Mouse (Mus musculus) midbrain, embryonic 10.5 days (tissue): ENCODE data around the gene Stat3. TPM values are rescaled to one million over a fixed set of nuclear protein-coding genes. Genes with fewer than 3 reads are reported as not detected.

ENCODE experiments used
- DNase-seq: peaks from one replicate; pipeline ENCODE4 v3.0.0-alpha.2; 2017; ENCODE audit warnings: low spot score
- H3K27ac ChIP-seq: fragments of 300-500 bp; sonication (generic); replicated peaks from 2 replicates; pipeline ENCODE4 v1.5.1; 2016; ENCODE audit warnings: mild to moderate bottlenecking
- H3K27me3 ChIP-seq: fragments of 300-500 bp; sonication (generic); 2 replicates; pipeline ENCODE4 v1.6.1; 2016; ENCODE audit warnings: low read depth, mild to moderate bottlenecking; ENCODE audit not compliant: poor library complexity, severe bottlenecking
- H3K36me3 ChIP-seq: fragments of 300-500 bp; sonication (generic); 2 replicates; pipeline ENCODE4 v1.6.1; 2016; ENCODE audit warnings: mild to moderate bottlenecking, moderate library complexity
- H3K4me1 ChIP-seq: fragments of 300-500 bp; sonication (generic); 2 replicates; pipeline ENCODE4 v1.6.1; 2016
- H3K4me3 ChIP-seq: fragments of 300-500 bp; sonication (generic); 2 replicates; pipeline ENCODE4 v1.5.1; 2016; ENCODE audit warnings: mild to moderate bottlenecking, moderate library complexity
- H3K9me3 ChIP-seq: fragments of 300-500 bp; sonication (generic); replicated peaks from 2 replicates; pipeline ENCODE4 v1.6.1; 2016; ENCODE audit warnings: mild to moderate bottlenecking
- WGBS: fragments of 180-500 bp; shearing (Covaris S2); methylation state at CpG from one replicate; pipeline ENCODE4 v1.1.7; 2016; 5-methylcytosine and 5-hydroxymethylcytosine counted together
- polyA plus RNA-seq: library from polyadenylated mRNA; unstranded; fragments of >200 nt; fragmentation: Nextera tagmentation; extraction: Ambion mirVana; gene quantifications from 2 replicates; pipeline ENCODE4 v1.2.1, GENCODE M21; 2016

The Stat3 gene
- polyA plus RNA-seq, 1 experiment from 2014 or later: 16.9 TPM

- WGBS: 84% methylated on average over 10 of the region's 10 CpGs
- Histone ChIP-seq H3K9me3 (no peaks in the 10 kb centered on the region), H3K4me3 (no peak overlapping the region), H3K27me3 (no peaks in the 10 kb centered on the region), H3K4me1 (no peaks in the 10 kb centered on the region), H3K36me3 (no peaks in the 10 kb centered on the region), H3K27ac (no peak overlapping the region)
- no peak for DNase-seq
Observed at GRCm38 (mm10) chr11:100870256-100870967, 68.9 kb downstream of the Stat3 start.

DNA sequence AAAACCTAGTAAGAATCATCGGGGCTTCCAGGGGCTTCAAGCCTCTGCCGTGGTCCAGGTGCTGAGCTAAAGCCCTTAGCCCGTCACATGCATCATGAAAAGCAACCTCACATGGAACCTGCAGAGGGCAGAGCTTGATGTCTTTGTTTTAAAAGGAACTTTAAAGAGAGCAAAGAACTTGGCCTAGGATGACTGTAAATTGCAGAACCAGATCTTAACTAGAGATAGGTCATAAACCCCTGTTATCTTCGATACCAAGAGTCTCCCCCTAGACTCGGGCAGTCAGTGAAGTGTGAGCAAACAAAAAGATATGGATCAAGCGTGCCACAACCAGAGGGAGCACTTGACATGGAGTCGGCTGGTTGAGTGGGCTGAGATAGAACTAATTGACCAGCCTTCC is 73.7 kb downstream of the Stat3 start:
- Histone ChIP-seq H3K36me3 (no peaks in the 10 kb centered on the region), H3K4me1 (peaks cover 8% of the 10 kb centered on the region), H3K4me3 (no peak overlapping the region), H3K9me3 (no peaks in the 10 kb centered on the region), H3K27me3 (peaks cover 30% of the 10 kb centered on the region), H3K27ac (no peak overlapping the region)
- DNase-seq: no peak
- 87% methylated on average over 7 of the region's 7 CpGs for WGBS

DNA sequence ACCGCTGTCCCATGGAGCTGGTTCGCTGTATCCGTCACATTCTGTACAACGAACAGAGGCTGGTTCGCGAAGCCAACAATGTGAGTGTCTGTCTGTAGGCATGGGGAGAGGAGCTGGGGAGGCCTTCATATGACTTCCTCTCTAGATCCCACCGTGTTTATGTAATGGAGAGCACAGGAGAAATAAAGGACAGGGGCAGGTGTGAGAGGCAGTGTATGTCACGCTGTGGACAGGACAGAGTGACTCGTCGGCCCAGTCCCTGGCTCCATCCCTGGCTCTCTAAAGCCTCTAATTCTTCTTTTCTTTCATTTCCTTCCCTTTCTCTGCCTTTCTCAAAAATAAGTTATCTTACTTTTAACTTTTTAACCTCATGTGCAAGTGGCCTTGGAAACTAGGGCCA is 76.2 kb downstream of the Stat3 start:
- Histone ChIP-seq H3K27ac (no peak overlapping the region), H3K36me3 (no peaks in the 10 kb centered on the region), H3K4me3 (no peak overlapping the region), H3K27me3 (peaks cover 54% of the 10 kb centered on the region), H3K4me1 (peaks cover 15% of the 10 kb centered on the region), H3K9me3 (no peaks in the 10 kb centered on the region)
- WGBS: 90% methylated on average over 10 of the region's 10 CpGs
- DNase-seq: no peak

GRCm38 (mm10) chr11:100861836-100862235 is 77.5 kb downstream of the Stat3 start:
- no peak overlapping the region for H3K27ac ChIP-seq
- H3K27me3 ChIP-seq: peaks cover 66% of the 10 kb centered on the region
- no peak for DNase-seq
- peaks cover 15% of the 10 kb centered on the region for H3K4me1 ChIP-seq
- no peak overlapping the region for H3K4me3 ChIP-seq
- WGBS: 34% methylated on average over 3 of the region's 3 CpGs
- H3K9me3 ChIP-seq: no peaks in the 10 kb centered on the region
- H3K36me3 ChIP-seq: no peaks in the 10 kb centered on the region

GRCm38 (mm10) chr11:100861335-100861734 is 78.0 kb downstream of the Stat3 start:
- 85% methylated on average over 7 of the region's 7 CpGs for WGBS
- Histone ChIP-seq H3K4me1 (peaks cover 15% of the 10 kb centered on the region), H3K36me3 (no peaks in the 10 kb centered on the region), H3K4me3 (no peak overlapping the region), H3K9me3 (no peaks in the 10 kb centered on the region), H3K27ac (no peak overlapping the region), H3K27me3 (peaks cover 71% of the 10 kb centered on the region)
- DNase-seq: no peak

DNA sequence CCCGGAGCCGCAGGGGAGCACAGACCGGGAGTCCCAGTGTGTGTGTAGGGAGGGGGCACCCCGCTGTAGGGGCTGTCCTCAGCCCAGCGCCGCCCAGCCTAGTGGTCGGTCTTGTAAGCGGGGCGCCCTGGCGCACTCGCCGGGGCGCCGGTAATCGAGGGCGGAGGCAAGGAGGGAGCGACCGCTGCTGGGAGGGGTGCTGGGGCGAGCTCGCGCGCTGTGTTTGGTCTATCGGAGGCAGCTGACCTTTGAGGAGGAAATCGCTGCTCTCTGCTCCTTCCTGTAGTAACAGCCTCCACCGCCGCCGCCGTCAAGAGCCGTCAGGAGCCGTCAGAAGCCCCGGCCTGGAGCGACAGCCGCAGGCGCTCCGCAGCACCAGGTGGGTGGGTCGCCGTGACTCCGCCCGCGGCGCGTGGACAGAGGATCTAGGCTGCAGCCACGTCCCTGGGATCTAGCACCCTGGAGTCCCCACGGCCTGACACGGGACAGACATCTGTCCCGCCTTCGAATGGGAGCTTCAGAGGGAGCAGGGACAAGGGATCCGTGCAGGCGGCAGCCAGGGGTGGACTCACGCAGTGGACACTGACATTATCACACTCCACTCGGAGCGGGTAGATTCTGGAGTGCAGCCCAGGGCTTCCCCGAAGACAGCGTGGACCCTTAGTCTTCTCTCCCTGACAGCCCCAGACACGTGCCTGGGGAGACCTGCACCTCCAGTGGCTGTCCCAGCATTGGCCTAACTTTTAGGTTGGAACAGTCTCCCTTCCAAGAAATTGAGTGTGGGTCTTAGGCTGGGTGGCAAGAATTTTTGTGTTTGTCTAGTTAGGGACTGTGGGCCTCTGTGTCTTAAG is 78.9 kb downstream of the Stat3 start:
- WGBS: 4% methylated on average over 55 of the region's 55 CpGs
- peak overlapping the region; percentile 58 for H3K4me3 ChIP-seq
- H3K27ac ChIP-seq: peak overlapping the region; percentile 47
- H3K27me3 ChIP-seq: peaks cover 80% of the 10 kb centered on the region
- H3K36me3 ChIP-seq: no peaks in the 10 kb centered on the region
- peak; percentile 63 for DNase-seq
- H3K4me1 ChIP-seq: peaks cover 17% of the 10 kb centered on the region
- H3K9me3 ChIP-seq: no peaks in the 10 kb centered on the region

DNA sequence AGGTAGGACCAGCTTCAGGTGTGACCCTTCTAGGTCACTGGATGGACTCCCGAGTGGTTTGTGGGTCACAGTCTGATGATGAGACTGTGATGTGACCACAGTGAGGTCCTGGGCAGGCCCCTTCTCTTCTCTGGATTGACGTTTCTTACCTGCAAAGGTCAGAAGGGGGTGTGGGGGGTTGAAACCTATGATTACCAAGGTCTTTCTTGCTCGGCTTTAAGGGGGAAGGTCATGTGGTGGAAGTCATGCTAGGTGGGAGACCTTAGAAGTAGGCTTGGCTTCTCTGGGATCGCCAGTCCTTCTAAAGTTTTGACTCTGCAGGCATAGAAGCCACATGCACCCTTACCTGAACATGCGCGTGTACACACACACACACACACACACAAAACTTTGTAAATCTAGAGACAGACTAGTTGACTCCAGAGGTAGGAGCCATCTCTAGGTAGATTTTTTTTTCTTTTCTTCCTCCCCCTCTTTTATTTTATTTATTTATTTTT is 79.7 kb downstream of the Stat3 start:
- WGBS: 46% methylated on average over 6 of the region's 6 CpGs
- H3K4me1 ChIP-seq: peaks cover 17% of the 10 kb centered on the region
- no peak for DNase-seq
- H3K27ac ChIP-seq: no peak overlapping the region
- H3K9me3 ChIP-seq: no peaks in the 10 kb centered on the region
- no peaks in the 10 kb centered on the region for H3K36me3 ChIP-seq
- H3K27me3 ChIP-seq: peaks cover 87% of the 10 kb centered on the region
- peak overlapping the region; percentile 58 for H3K4me3 ChIP-seq

- WGBS: 64% methylated on average over 9 of the region's 9 CpGs
- Histone ChIP-seq H3K27me3 (peaks cover 92% of the 10 kb centered on the region), H3K36me3 (no peaks in the 10 kb centered on the region), H3K4me3 (peak within 1 kb of the TSS; percentile 58), H3K27ac (peak within 1 kb of the TSS; percentile 47), H3K4me1 (peaks cover 17% of the 10 kb centered on the region), H3K9me3 (no peaks in the 10 kb centered on the region)
- DNase-seq: no peak
Observed at GRCm38 (mm10) chr11:100858935-100859578, 80.3 kb downstream of the Stat3 start, which contains the start of gene Stat5a. Stat5a (plus strand) TSS chr11:100859351.

DNA sequence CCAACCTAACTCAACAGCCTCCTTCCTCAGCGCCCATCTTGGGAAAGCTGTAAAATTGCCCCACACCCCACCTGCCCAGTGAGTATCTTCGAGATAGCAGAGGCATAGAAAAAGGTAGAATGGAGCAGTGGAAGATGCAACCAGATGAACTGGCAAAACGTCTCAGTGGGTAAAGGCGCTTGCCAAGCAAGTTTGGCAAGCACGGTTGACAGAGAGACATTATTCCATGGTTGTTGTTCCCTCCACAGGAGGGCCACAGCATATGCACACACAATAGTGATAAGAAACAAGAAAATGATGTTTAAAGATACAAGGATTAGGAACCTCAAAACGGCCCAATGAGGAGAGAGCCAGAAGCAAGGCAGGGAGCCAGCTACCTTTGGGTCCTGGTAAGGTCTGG is 81.4 kb downstream of the Stat3 start:
- Histone ChIP-seq H3K9me3 (no peaks in the 10 kb centered on the region), H3K27ac (no peak overlapping the region), H3K4me1 (peaks cover 17% of the 10 kb centered on the region), H3K36me3 (no peaks in the 10 kb centered on the region), H3K4me3 (no peak overlapping the region), H3K27me3 (peaks cover 96% of the 10 kb centered on the region)
- DNase-seq: no peak
- WGBS: 77% methylated on average over 6 of the region's 6 CpGs

- H3K9me3 ChIP-seq: no peaks in the 10 kb centered on the region
- H3K27me3 ChIP-seq: peaks cover 88% of the 10 kb centered on the region
- no peak overlapping the region for H3K4me3 ChIP-seq
- no peaks in the 10 kb centered on the region for H3K36me3 ChIP-seq
- H3K27ac ChIP-seq: no peak overlapping the region
- no peak for DNase-seq
- whole genome bisulfite sequencing: 87% methylated on average over 4 of the region's 4 CpGs
- H3K4me1 ChIP-seq: peaks cover 19% of the 10 kb centered on the region
Observed at GRCm38 (mm10) chr11:100855178-100855577, 84.2 kb downstream of the Stat3 start.

GRCm38 (mm10) chr11:100854268-100854667 is 85.1 kb downstream of the Stat3 start:
- H3K36me3 ChIP-seq: no peaks in the 10 kb centered on the region
- peaks cover 81% of the 10 kb centered on the region for H3K27me3 ChIP-seq
- no peak overlapping the region for H3K4me3 ChIP-seq
- 60% methylated on average over 4 of the region's 4 CpGs for WGBS
- DNase-seq: no peak
- H3K27ac ChIP-seq: no peak overlapping the region
- H3K4me1 ChIP-seq: peaks cover 25% of the 10 kb centered on the region
- no peaks in the 10 kb centered on the region for H3K9me3 ChIP-seq

GRCm38 (mm10) chr11:100853018-100853417 is 86.3 kb downstream of the Stat3 start:
- WGBS: 81% methylated on average over 5 of the region's 5 CpGs
- H3K27me3 ChIP-seq: peaks cover 75% of the 10 kb centered on the region
- DNase-seq: no peak

More at GRCm38 (mm10) chr11:100853018-100853417, 86.3 kb downstream of the Stat3 start:
- H3K4me1 ChIP-seq: peaks cover 35% of the 10 kb centered on the region
- no peaks in the 10 kb centered on the region for H3K36me3 ChIP-seq
- no peak overlapping the region for H3K4me3 ChIP-seq
- H3K27ac ChIP-seq: no peak overlapping the region
- no peaks in the 10 kb centered on the region for H3K9me3 ChIP-seq
